Mouse (Mus musculus) stomach, postnatal 0 days (tissue): ENCODE data around the gene Fyn.

Experiments used
- CTCF ChIP-seq: IDR thresholded peaks from 2 replicates; pipeline ENCODE4 v1.5.1; 2016; ENCODE audit warnings: antibody characterized with exemption, low read depth, mild to moderate bottlenecking, moderate library complexity
- EP300 ChIP-seq: optimal IDR thresholded peaks from 2 replicates; pipeline ENCODE3; 2016; ENCODE audit warnings: antibody characterized with exemption

GRCm38 (mm10) chr10:39441636-39442035, 73.0 kb downstream of the Fyn start:
- peak; percentile 40 for TF ChIP-seq CTCF
- TF ChIP-seq EP300 = no peak
